In genomic region chr2:132290808-132291207, GRCm38 (mm10) we compare ENCODE assay signal across 14 mouse cellular contexts. TPM values are rescaled to one million over a fixed set of nuclear protein-coding genes. Genes with fewer than 3 reads are reported as not detected.
DNase-seq lines count a peak whose midpoint lies in the region; ATAC-seq and TF ChIP-seq lines count a peak whose summit lies in the region.
"Had no signal": no experiment of that assay in that cellular context is flagged by ENCODE, and none has a peak within 500 bp of the region (broad histone marks: within the 10 kb centered on the region; RNA-seq: fewer than 3 reads in every experiment).

No protein-coding gene starts in this region.

- H3K4me1 ChIP-seq in hindbrain, embryonic 10.5 days (replicated peaks), result peaks cover 21% of the 10 kb centered on the region
- peaks cover 12% of the 10 kb centered on the region for H3K4me1 ChIP-seq in hindbrain, postnatal 0 days (ENCODE audit: insufficient read depth, low read length)
- peaks cover 18% of the 10 kb centered on the region for H3K4me1 ChIP-seq in midbrain, embryonic 10.5 days
- peaks cover 15% of the 10 kb centered on the region for H3K4me1 ChIP-seq in midbrain, embryonic 14.5 days (ENCODE audit: control insufficient read depth, insufficient read depth, low read length)

- DNase-seq in gastrocnemius, adult 2 months, result no peak
- DNase-seq in gastrocnemius, adult 18-20 months (ENCODE audit: low spot score), result no peak
- no peak for DNase-seq in hindbrain, embryonic 10.5 days (ENCODE audit: low spot score)
- DNase-seq in hindbrain, postnatal 0 days (ENCODE audit: low spot score), result no peak
- no peak for DNase-seq in midbrain, embryonic 10.5 days (ENCODE audit: low spot score)
- DNase-seq in midbrain, embryonic 14.5 days, result no peak
- DNase-seq in frontal cortex, postnatal 10 days (ENCODE audit: low spot score in 2 of 2), result no peak
- DNase-seq: adrenal gland, postnatal 10 days; B cell, adult 2 months; kidney, postnatal 14 days; layer of hippocampus, postnatal 36 days had no signal

- H3K4me2 ChIP-seq in hindbrain, postnatal 0 days (ENCODE audit: low read depth, low read length), result no peak overlapping the region
- H3K4me2 ChIP-seq in midbrain, embryonic 14.5 days (ENCODE audit: low read length), result no peak overlapping the region
- H3K4me2 ChIP-seq: intestine, embryonic 15.5 days had no signal

- no peaks in the 10 kb centered on the region for H3K27me3 ChIP-seq in hindbrain, embryonic 10.5 days (ENCODE audit: insufficient read depth, poor library complexity, severe bottlenecking)
- H3K27me3 ChIP-seq in hindbrain, postnatal 0 days (ENCODE audit: insufficient read depth, low read length), result no peaks in the 10 kb centered on the region
- H3K27me3 ChIP-seq in midbrain, embryonic 10.5 days (ENCODE audit: low read depth, poor library complexity, severe bottlenecking), result no peaks in the 10 kb centered on the region
- H3K27me3 ChIP-seq in midbrain, embryonic 14.5 days (ENCODE audit: control insufficient read depth, insufficient read depth, low read length), result no peaks in the 10 kb centered on the region
- H3K27me3 ChIP-seq: intestine, embryonic 15.5 days had no signal

- H3K36me3 ChIP-seq in hindbrain, embryonic 10.5 days, result peaks cover 25% of the 10 kb centered on the region
- H3K36me3 ChIP-seq in hindbrain, postnatal 0 days (ENCODE audit: insufficient read depth, low read length), result peaks cover 16% of the 10 kb centered on the region; the same call in 1 of the 2 replicates
- H3K36me3 ChIP-seq in midbrain, embryonic 10.5 days, result peaks cover 35% of the 10 kb centered on the region
- peaks cover 21% of the 10 kb centered on the region for H3K36me3 ChIP-seq in midbrain, embryonic 14.5 days (ENCODE audit: control insufficient read depth, insufficient read depth, low read length)

- ATAC-seq in hindbrain, postnatal 0 days, result no peak
- no peak for ATAC-seq in midbrain, embryonic 14.5 days (ENCODE audit: low FRiP score, low TSS enrichment)
- no peak for ATAC-seq in erythroid progenitor cell, adult 5-6 weeks (replicated peaks; ENCODE audit: low FRiP score, poor library complexity, severe bottlenecking)
- ATAC-seq: forebrain, embryonic 16.5 days had no signal

- H3K9me3 ChIP-seq in hindbrain, embryonic 10.5 days, result 0 out of 2 replicates have a peak, but pooled peaks cover 3% of the 10 kb centered on the region
- no peaks in the 10 kb centered on the region for H3K9me3 ChIP-seq in hindbrain, postnatal 0 days (ENCODE audit: low read length)
- peaks cover 8% of the 10 kb centered on the region for H3K9me3 ChIP-seq in midbrain, embryonic 10.5 days (replicated peaks)
- no peaks in the 10 kb centered on the region for H3K9me3 ChIP-seq in midbrain, embryonic 14.5 days (ENCODE audit: control insufficient read depth, low read length)
- H3K9me3 ChIP-seq: intestine, embryonic 15.5 days had no signal

- H3K27ac ChIP-seq in gastrocnemius, adult 2 months, result peak overlapping the region; percentile 77
- peak overlapping the region; percentile 45; the same call in 1 of the 2 replicates for H3K27ac ChIP-seq in hindbrain, embryonic 10.5 days
- no peak overlapping the region for H3K27ac ChIP-seq in hindbrain, postnatal 0 days
- peak overlapping the region; percentile 55 for H3K27ac ChIP-seq in midbrain, embryonic 10.5 days (replicated peaks)
- H3K27ac ChIP-seq in midbrain, embryonic 14.5 days (replicated peaks; ENCODE audit: low read depth, low read length), result no peak overlapping the region
- H3K27ac ChIP-seq: intestine, embryonic 15.5 days had no signal

- H3K9ac ChIP-seq in hindbrain, postnatal 0 days (replicated peaks; ENCODE audit: low read length), result no peak overlapping the region
- no peak overlapping the region for H3K9ac ChIP-seq in midbrain, embryonic 14.5 days (replicated peaks; ENCODE audit: low read length)
- H3K9ac ChIP-seq: intestine, embryonic 15.5 days had no signal

- intact Hi-C loops in gastrocnemius, adult 2 months (cut with DNase I), result loop anchor here (2.0 kb wide), 1 partner anchor 16 kb away; no protein-coding TSS in a partner anchor

- no peak for TF ChIP-seq CTCF in gastrocnemius, adult 2 months (IDR thresholded peaks at IDR 0.05)
- no peak for TF ChIP-seq CTCF in hindbrain, postnatal 0 days (IDR thresholded peaks at IDR 0.05; ENCODE audit: low read depth)

- WGBS in hindbrain, embryonic 10.5 days, result 68% methylated on average over 6 of the region's 6 CpGs
- 62% methylated on average over 6 of the region's 6 CpGs for WGBS in hindbrain, postnatal 0 days
- 79% methylated on average over 6 of the region's 6 CpGs for WGBS in midbrain, embryonic 10.5 days
- WGBS in midbrain, embryonic 14.5 days, result 77% methylated on average over 6 of the region's 6 CpGs

- H3K4me3 ChIP-seq in gastrocnemius, adult 2 months, result no peak overlapping the region
- H3K4me3 ChIP-seq in hindbrain, embryonic 10.5 days, result no peak overlapping the region
- no peak overlapping the region for H3K4me3 ChIP-seq in hindbrain, postnatal 0 days (ENCODE audit: low read length)
- no peak overlapping the region for H3K4me3 ChIP-seq in midbrain, embryonic 10.5 days
- no peak overlapping the region for H3K4me3 ChIP-seq in midbrain, embryonic 14.5 days (replicated peaks; ENCODE audit: low read depth, low read length)
- H3K4me3 ChIP-seq: intestine, embryonic 15.5 days had no signal

RNA-seq across cellular contexts. Expression of gene Cds2, which starts 27.9 kb away (rescaled TPM):
- 10 to 100 TPM; 13.0 to 17.7 TPM for total RNA-seq in gastrocnemius, adult 2 months (2021)
- total RNA-seq in gastrocnemius, adult 18-20 months (2021), result 10 to 100 TPM; 14.6 to 20.6 TPM
- 27.9 and 31.3 TPM in 2 replicates for polyA plus RNA-seq in hindbrain, embryonic 10.5 days (2016; fragmentation: Nextera tagmentation; extraction: Ambion mirVana)
- total RNA-seq in hindbrain, postnatal 0 days (2014; rRNA removed), result 134 and 143 TPM in 2 replicates
- polyA plus RNA-seq in hindbrain, postnatal 0 days (2015; fragmentation: Nextera tagmentation; extraction: Ambion mirVana), result 38.7 and 39.2 TPM in 2 replicates
- 21.4 and 22.7 TPM in 2 replicates for polyA plus RNA-seq in midbrain, embryonic 10.5 days (2016; fragmentation: Nextera tagmentation; extraction: Ambion mirVana)
- 44.7 and 65.1 TPM in 2 replicates for polyA plus RNA-seq in midbrain, embryonic 14.5 days (2014; fragmentation: Nextera tagmentation; extraction: Ambion mirVana)
- total RNA-seq in erythroid progenitor cell, adult 5-6 weeks (2015; ENCODE audit: low replicate concordance), result 12.6 and 16.2 TPM in 2 replicates
- total RNA-seq in erythroid progenitor cell, adult 5-6 weeks (2017; ENCODE audit: low replicate concordance), result 5.9 and 7.9 TPM in 2 replicates

RNA-seq across cellular contexts. Expression of gene Pcna, which starts 37.7 kb away (rescaled TPM):
- total RNA-seq in gastrocnemius, adult 2 months (2021), result 10 to 100 TPM; 19.0 to 22.9 TPM
- total RNA-seq in gastrocnemius, adult 18-20 months (2021), result 10 to 100 TPM; 18.1 to 19.8 TPM
- polyA plus RNA-seq in hindbrain, embryonic 10.5 days (2016; fragmentation: Nextera tagmentation; extraction: Ambion mirVana), result 311 and 400 TPM in 2 replicates
- total RNA-seq in hindbrain, postnatal 0 days (2014; rRNA removed), result 140 and 174 TPM in 2 replicates
- polyA plus RNA-seq in hindbrain, postnatal 0 days (2015; fragmentation: Nextera tagmentation; extraction: Ambion mirVana), result 130 and 131 TPM in 2 replicates
- 383 and 428 TPM in 2 replicates for polyA plus RNA-seq in midbrain, embryonic 10.5 days (2016; fragmentation: Nextera tagmentation; extraction: Ambion mirVana)
- 116 and 129 TPM in 2 replicates for polyA plus RNA-seq in midbrain, embryonic 14.5 days (2014; fragmentation: Nextera tagmentation; extraction: Ambion mirVana)
- total RNA-seq in erythroid progenitor cell, adult 5-6 weeks (2015; ENCODE audit: low replicate concordance), result 898 and 1,003 TPM in 2 replicates
- total RNA-seq in erythroid progenitor cell, adult 5-6 weeks (2017; ENCODE audit: low replicate concordance), result 562 and 723 TPM in 2 replicates

RNA-seq across cellular contexts. Expression of gene Tmem230, which starts 43.2 kb away (rescaled TPM):
- 10 to 100 TPM; 23.2 to 28.1 TPM for total RNA-seq in gastrocnemius, adult 2 months (2021)
- total RNA-seq in gastrocnemius, adult 18-20 months (2021), result 10 to 100 TPM; 27.2 to 28.8 TPM
- 43.7 and 52.6 TPM in 2 replicates for polyA plus RNA-seq in hindbrain, embryonic 10.5 days (2016; fragmentation: Nextera tagmentation; extraction: Ambion mirVana)
- total RNA-seq in hindbrain, postnatal 0 days (2014; rRNA removed), result 39.1 and 44.3 TPM in 2 replicates
- 43.3 and 43.8 TPM in 2 replicates for polyA plus RNA-seq in hindbrain, postnatal 0 days (2015; fragmentation: Nextera tagmentation; extraction: Ambion mirVana)
- polyA plus RNA-seq in midbrain, embryonic 10.5 days (2016; fragmentation: Nextera tagmentation; extraction: Ambion mirVana), result 40.3 and 47.6 TPM in 2 replicates
- 43.8 and 51.3 TPM in 2 replicates for polyA plus RNA-seq in midbrain, embryonic 14.5 days (2014; fragmentation: Nextera tagmentation; extraction: Ambion mirVana)
- total RNA-seq in erythroid progenitor cell, adult 5-6 weeks (2015; ENCODE audit: low replicate concordance), result 19.7 and 28.8 TPM in 2 replicates
- 10.1 and 11.7 TPM in 2 replicates for total RNA-seq in erythroid progenitor cell, adult 5-6 weeks (2017; ENCODE audit: low replicate concordance)

Comparison
In these comparisons a context has a peak if more than half of its experiments do, and no peak if none do; other contexts are left out.
1. H3K27ac ChIP-seq: peak in gastrocnemius, adult 2 months (single experiment), hindbrain, embryonic 10.5 days (single experiment) and midbrain, embryonic 10.5 days (single experiment); none in hindbrain, postnatal 0 days (single experiment) and midbrain, embryonic 14.5 days (single experiment).